Mouse (Mus musculus): ENCODE results near the gene Dlgap1. TPM values are rescaled to one million over a fixed set of nuclear protein-coding genes. Genes with fewer than 3 reads are reported as not detected.

Dlgap1 gene
- polyA plus RNA-seq, 1 experiment: not detected

GRCm38 (mm10) chr17:70301941-70302478, 333.1 kb downstream of the Dlgap1 start:
- TF ChIP-seq GATA1 (IDR thresholded peaks at IDR 0.05; ENCODE audit: low read length): no peak

- TF ChIP-seq GATA1 (IDR thresholded peaks at IDR 0.05; ENCODE audit: low read length): no peak
These were observed 333.8 kb downstream of the Dlgap1 start for GRCm38 (mm10) chr17:70302656-70303055.

GRCm38 (mm10) chr17:70305021-70305420, 336.1 kb downstream of the Dlgap1 start:
- no peak for TF ChIP-seq GATA1 (IDR thresholded peaks at IDR 0.05; ENCODE audit: low read length)

- no peak for TF ChIP-seq GATA1 (IDR thresholded peaks at IDR 0.05; ENCODE audit: low read length)
These were observed 338.7 kb downstream of the Dlgap1 start for GRCm38 (mm10) chr17:70307418-70308176.

- TF ChIP-seq GATA1 (IDR thresholded peaks at IDR 0.05; ENCODE audit: low read length): no peak
These were observed 339.7 kb downstream of the Dlgap1 start for GRCm38 (mm10) chr17:70308364-70309231.

- TF ChIP-seq GATA1 (IDR thresholded peaks at IDR 0.05; ENCODE audit: low read length): no peak
These were observed 347.5 kb downstream of the Dlgap1 start for GRCm38 (mm10) chr17:70316327-70316726.

- TF ChIP-seq GATA1 (IDR thresholded peaks at IDR 0.05; ENCODE audit: low read length): no peak
These were observed 348.9 kb downstream of the Dlgap1 start for GRCm38 (mm10) chr17:70317779-70318178.

GRCm38 (mm10) chr17:70321976-70322375, 353.1 kb downstream of the Dlgap1 start:
- TF ChIP-seq GATA1 (IDR thresholded peaks at IDR 0.05; ENCODE audit: low read length): no peak

GRCm38 (mm10) chr17:70333440-70333839, 364.6 kb downstream of the Dlgap1 start:
- TF ChIP-seq GATA1 (IDR thresholded peaks at IDR 0.05; ENCODE audit: low read length): no peak

GRCm38 (mm10) chr17:70334171-70334570, 365.3 kb downstream of the Dlgap1 start:
- TF ChIP-seq GATA1 (IDR thresholded peaks at IDR 0.05; ENCODE audit: low read length): no peak

GRCm38 (mm10) chr17:70339821-70340220, 370.9 kb downstream of the Dlgap1 start:
- no peak for TF ChIP-seq GATA1 (IDR thresholded peaks at IDR 0.05; ENCODE audit: low read length)

- TF ChIP-seq GATA1 (IDR thresholded peaks at IDR 0.05; ENCODE audit: low read length): no peak
These were observed 372.4 kb downstream of the Dlgap1 start for GRCm38 (mm10) chr17:70341230-70341629.

GRCm38 (mm10) chr17:70341920-70342319, 373.0 kb downstream of the Dlgap1 start:
- TF ChIP-seq GATA1 (IDR thresholded peaks at IDR 0.05; ENCODE audit: low read length): no peak

GRCm38 (mm10) chr17:70347403-70347802, 378.5 kb downstream of the Dlgap1 start:
- TF ChIP-seq GATA1 (IDR thresholded peaks at IDR 0.05; ENCODE audit: low read length): no peak

- TF ChIP-seq GATA1 (IDR thresholded peaks at IDR 0.05; ENCODE audit: low read length): no peak
These were observed 394.7 kb downstream of the Dlgap1 start for GRCm38 (mm10) chr17:70363561-70363960.

- TF ChIP-seq GATA1 (IDR thresholded peaks at IDR 0.05; ENCODE audit: low read length): no peak
These were observed 395.1 kb downstream of the Dlgap1 start for GRCm38 (mm10) chr17:70363971-70364370.

All from G1E-ER4 (cell line).